Mouse (Mus musculus): Measurements from ENCODE around the gene Fmo2.
A peak's percentile ranks its signal among the peaks of the same experiment; 100 is the strongest.

Fmo2 gene

DNA sequence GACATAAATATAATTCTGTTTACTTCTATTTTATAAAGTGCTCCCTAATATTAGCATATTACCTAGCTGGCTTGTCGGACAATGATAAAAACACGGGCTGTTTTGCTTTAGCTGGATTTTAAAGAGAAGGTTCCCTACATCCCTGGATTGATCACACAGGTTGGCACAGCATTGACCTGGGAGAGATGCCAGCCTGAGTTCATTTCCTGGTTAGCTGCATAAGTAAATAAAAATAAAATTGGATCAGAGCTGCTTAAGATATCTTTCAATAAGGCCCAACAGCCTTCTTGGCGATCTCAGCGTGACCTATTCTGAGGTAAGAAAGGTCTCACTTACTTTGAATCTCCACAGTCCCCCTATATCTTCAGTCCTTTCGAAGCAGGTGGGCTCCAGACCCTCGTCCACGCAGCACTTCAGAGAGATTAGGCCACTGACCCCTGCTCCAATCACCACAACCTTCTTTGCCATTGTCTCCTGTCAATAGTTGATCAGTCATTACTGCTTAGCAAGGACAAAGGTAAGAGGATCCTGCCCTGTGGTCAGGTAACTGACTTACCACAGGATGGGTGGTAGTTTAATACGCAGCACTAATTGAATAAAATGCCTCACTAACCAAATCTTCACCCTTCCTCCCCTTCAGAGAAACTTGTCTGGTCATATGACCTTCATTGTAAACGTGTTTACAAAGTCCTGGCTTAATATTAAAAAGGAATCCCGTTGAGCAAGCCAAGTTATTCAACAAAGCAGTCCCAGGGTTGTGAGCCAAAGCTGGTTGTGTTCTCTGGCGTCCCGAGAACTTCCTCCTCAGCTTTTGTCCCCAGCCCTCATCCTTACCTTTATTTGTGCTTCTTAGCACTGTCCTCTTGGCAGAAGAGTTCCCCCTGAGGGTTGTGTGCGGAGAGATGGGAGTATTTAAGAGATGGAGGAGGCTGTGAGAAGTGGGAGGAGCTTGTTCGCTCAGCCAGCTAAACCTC lies at the start of gene Fmo2:
Fmo2 (minus strand) TSS at position 889 of the 974 bp plus-strand sequence.
- DNase-seq: peak; percentile 61

DNA sequence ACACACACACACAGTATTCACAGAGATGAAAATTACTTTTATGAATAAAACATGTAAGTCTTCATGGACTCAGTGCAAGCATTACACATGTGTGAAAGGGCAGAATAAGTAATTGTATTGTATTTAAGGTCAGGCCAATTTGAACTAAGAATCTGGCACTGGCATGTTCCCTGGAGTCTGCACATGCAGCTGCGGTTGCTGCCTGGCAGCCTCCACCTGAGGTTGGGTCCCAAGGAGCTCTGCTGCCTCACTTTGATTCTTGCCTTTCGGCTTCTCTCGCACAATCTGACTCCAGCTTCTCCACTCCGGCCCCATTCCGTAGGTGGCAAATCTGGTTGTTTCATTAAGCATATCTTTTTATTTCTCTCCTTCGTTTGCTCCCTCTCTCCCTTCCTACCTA lies 49.4 kb upstream of the Fmo2 start:
- no peak for DNase-seq

DNA sequence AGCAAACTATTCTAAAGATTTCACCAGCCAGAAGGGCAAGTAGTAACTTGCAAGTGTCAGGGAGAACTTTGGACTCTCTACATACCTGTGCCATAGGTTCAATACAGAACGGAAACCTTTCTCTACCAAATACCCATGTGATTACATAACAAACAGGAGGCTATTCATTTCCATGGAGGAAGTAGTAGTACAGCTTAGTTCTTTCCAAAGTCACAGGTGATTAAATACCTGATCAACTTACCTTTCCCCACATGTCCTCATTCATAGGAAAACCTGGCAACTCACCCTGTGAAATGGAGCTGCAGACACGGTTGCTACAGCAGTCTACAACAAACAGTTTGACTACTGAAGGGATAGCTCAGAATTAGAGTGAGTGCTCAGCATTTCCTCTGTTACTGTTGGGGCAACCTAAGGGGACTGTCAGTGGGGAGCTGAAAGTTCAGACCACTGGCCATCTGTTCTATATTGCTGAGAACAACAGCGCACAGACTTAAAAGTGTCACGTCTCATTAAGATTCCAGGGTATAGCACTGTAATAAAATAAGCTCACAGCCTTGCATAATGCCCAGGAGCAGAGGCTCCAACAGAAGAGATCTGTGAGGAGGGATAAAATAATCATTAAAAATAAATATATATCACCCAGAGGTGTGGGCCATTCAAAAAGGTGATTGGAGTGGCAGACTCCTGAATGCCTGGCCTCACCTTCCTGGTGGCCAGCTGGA lies 48.5 kb upstream of the Fmo2 start:
- no peak for DNase-seq

DNA sequence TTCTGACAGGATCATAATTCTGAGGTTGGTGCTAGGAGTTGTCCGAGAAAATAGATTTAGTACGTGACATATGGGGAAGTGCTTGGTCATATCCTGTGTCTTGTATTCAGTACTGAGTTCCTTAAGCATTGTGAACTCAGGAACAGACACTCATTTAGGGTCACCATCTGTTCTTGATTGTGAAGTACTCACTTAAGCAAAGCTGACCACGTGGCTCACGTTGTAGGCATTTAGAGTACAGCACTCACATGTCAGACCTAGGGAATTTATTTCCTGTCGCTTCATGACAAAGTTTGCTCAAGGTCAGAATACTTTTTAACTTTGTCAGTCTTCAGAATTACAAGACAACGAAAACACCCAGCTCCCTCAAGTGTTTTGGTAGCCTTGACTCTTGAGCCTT lies 45.2 kb upstream of the Fmo2 start:
- DNase-seq: no peak

DNA sequence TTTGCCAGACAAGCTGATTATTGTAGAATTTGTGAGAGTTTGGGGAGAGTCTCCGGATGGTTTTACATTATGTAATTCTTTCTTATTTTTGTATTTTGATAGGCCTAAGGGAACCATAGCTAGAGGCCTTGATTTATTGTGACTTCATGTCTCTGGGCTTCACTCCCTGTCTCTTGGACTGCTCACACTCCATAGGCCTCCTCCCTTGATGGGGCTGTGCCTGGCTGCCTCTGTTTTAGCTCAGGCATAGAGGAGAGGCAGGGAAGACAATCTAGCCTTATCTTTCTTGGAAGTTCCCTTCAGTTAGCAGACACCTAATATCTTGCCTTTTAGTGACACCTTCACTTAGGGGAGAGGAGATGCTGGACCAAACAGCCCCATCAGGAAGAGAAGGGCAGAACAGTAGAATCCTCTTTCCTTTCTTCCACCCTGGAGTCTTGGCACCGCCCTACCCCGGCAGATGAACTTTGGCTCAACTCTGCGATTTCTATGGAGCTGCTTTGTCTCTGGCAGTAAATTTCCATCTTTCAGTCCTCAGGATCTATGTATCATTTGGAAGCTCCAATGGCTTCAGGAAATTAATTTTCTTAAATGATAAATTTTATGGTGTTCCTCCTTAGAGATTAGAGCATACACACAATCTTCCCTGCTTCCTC lies 40.3 kb upstream of the Fmo2 start:
- DNase-seq: peak; percentile 68

DNA sequence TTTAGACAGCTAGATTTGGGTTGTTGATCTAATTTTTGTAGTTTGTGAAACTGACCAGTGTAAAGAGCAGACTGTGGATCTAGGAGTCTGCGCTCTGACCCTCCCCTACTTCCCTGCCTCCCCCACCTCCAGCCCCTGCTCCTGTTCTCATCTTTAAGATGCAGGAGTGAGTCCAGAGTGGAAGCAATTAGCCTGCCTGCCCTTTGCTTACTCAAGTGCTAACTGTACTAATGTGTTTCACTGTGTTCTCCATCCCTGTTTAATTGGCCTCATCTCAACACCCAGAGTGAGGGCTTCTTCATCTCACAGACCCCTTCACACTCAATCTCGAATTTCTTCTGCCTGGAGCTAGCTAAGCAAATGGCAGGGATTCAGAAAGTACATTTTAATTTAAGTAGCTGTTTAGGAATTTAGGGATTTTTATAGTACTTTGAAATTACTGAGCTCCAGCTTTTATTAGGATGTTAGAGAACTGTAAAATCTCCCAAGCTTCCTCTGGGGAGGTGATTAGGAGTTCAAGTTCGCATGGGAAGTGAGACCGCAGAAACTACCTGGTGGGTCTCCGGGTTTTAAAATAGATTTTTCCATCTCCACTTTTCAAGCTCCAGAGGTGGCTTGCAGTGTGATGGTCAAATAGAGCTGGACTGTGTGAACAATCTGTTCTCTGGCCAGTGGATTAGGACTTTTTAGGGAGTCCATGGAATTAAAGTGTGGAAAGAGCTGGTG lies 39.6 kb upstream of the Fmo2 start:
- DNase-seq: no peak

DNA sequence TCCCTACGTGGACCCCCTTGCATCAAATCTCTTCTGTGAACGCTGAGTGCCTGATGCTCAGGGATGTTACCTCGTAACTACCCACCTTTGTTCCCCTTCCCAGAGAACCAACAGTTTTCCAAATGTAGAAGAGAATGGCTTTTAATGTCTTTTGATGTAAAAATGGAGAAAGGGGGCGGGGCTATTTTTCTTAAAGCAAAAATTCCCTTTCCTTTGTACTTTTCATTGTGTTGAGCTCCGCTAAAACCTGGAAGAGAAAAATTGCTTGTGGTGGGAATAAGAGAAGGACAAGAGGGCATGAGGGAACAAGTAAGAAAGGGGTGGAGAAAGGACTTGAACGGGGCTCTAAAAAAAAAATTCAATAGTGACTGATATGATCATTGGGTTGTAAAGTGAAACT lies 38.9 kb upstream of the Fmo2 start, which contains the start of gene Fmo6:
Fmo6 (minus strand) TSS at position 101 of the 400 bp plus-strand sequence.
- DNase-seq: no peak

DNA sequence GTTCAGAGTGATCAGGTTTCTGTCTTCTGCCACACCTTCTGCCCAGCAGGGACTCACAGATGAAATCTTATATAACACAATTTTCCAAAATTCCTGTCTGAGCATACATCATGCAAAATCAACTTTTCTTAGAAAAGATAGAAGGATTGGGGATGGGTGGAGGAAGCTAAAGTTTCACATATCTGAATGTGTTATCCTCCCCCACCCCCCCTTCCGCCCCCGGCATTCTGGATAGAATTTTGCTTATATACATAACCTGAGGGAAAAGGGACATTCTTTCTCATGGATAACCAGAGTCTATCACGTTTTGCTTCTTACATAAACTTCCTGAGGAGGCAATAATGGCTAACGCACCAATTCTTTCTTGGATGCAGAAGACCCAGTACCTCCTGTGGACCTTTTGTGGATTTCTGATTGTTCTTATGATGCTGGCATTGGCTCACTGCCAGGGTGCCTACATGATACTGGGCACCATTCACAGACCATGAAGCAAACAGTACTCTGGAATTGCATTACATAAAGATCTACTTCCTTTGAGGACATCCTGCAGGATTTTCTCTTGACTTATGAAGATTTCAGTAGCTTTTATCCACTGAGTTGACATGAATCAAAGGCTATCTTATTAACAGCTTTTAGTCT lies 36.0 kb upstream of the Fmo2 start:
- no peak for DNase-seq

DNA sequence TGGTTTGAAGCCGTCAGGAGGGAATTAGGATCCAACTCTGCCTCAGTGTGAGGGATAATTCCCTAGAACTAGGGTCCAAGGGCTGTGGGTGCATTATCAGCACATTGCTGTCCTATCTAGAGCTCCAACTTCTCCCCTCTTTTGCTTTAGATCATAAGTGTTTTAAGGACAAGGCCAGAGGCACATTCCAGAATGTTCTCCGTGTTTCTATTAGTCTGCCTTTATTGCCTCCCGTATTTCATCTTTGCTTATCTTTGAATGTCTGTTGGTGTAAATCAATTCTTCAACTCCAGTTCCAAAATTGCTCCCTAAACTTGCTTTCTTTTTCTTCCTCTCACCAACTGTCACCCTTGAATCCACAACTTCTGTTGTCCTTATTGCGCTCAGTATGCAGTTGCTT lies 33.9 kb upstream of the Fmo2 start:
- DNase-seq: peak; percentile 22

DNA sequence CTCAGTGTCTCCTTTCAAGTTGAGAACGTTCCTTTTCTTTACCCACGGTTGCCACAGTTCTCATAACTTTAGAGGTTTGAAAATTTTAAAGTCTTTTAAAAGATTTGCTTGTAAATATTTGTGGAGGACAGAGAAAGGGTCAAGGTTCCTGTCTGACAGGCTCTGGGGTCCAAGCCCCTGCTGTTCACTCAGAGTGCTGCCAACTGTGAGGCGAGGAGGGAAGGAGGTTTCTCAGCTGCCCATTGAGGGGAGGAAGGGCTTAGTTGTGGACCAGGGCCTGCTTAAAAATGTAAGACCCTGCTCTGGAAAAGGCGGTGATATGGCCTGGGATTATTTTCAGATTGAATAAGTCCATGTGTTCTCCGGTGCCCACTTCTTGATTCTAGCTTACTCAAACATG lies 33.4 kb upstream of the Fmo2 start:
- DNase-seq: no peak

DNA sequence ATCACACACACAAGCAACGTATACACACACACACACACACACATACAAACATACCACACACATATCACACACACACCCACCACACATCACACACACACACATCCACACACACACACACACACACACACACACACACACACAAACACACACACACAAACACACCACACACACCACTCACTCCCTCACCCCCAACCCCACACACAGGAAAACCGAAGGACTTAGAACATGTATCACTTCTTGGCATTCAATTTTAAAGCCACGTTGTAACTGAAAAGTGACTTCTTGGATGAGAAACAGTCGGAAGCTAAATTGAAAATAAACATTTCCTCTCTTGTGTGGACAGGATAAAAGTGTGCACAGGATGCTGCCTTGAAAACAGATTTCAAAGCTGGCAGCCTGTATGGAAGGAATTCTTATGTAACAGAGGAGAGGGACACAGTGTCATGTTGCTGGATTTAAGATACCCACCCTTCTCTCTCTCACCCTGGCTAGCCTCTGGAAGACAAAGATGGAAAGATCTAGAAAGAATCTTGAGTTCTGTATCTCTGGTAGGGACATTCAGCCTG lies 32.9 kb upstream of the Fmo2 start:
- DNase-seq: peak; percentile 31

DNA sequence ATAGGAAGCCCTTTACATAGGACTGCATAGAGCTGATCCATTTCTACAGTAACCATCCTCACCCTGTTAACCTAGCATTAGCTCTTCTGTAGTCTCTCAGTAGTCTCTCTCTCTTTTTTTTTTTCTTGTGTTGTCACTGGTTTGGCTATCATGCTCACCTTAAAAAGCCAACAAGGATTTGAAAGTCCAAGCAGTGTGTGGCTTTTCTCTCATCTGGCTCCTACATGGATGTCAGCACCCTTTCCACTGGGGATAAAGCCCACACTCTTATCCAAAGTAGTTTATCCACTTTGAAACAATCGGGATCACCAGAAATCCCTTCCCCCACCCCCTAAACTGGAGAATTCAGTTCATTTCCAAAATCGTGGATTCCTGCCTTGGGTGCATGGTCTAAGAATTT lies 32.1 kb upstream of the Fmo2 start:
- DNase-seq: no peak

DNA sequence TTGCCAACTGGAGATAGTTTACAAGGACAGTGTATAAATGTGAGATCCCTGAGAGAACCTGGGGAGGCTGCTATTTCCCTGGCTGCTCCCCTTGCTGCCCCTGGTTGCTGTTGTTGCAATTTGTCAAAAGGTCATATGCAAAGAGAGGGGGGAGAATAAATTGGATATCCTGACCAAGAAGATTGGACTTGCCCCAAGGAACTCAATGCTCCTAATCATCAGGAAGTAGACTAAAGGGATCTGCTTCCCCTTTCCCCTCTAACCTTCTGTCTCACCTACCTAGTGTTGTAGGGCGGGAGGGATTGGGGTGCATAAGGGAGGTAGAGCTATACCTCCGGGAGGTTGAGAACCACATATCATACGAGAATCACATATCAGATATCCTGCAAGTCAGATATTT lies 30.6 kb upstream of the Fmo2 start:
- no peak for DNase-seq

DNA sequence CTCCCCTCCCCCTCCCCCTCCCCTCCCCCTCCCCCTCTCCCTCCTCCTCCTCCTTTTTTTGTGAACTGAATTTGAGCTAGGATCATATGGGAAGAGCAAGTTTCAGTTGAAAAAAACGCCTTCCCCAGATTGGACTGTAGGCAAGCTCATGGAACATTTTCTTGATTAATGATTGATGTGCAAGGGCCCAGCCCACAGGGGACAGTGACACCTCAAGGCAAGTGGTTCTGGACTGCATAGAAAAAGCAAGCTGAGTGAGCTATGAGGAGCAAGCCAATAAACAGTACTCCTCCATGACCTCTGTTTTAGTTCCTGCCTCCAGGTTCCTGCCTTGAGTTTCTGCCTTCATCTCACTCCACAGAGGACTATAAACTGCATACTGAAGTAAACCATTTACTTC lies 26.6 kb upstream of the Fmo2 start:
- no peak for DNase-seq

DNA sequence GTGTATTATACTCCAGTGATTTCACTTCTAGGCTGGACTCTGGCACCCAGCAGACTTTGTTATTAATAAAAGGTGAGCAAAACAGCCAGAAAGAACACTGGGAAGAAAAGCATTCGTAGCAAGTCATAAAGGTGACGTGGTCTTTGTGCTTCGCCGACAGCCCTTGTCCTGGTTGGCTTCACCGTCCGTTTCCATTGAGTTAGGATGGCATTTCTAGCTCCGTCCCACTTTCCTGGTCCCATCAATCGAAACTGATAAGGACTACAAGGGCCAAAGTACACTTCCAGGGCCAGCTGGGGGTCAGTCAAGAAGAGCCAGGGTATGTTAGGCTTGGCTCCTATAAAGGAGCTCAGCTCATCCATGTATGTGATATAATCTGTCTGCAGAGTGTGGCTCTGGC lies 18.1 kb upstream of the Fmo2 start:
- DNase-seq: no peak

DNA sequence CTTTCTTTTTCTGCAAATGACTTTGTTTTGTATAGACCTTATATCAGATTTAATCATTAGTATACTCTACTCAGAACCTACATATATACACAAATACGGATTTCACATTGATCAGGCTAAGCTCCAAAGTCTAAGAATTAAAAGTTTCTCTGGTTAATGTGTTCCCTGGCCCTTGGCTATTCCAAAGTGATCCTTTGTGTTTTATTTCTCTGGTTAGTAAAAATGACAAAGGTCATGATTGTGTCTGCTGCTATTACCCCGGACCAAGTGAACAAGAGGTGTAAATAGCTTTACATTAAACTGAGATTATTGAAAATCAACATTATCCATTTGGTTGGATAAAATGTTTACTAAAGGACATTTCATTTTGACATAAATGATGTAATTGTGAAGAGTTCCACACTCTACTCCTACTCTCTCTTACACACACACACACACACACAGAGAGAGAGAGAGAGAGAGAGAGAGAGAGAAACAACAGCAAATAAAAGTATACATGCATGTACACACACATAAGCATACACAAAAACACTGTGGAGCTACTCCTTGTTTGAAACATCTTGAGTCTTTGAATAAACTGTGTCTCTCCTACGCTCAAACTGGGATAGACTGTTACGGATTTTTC lies 16.5 kb upstream of the Fmo2 start:
- DNase-seq: no peak

DNA sequence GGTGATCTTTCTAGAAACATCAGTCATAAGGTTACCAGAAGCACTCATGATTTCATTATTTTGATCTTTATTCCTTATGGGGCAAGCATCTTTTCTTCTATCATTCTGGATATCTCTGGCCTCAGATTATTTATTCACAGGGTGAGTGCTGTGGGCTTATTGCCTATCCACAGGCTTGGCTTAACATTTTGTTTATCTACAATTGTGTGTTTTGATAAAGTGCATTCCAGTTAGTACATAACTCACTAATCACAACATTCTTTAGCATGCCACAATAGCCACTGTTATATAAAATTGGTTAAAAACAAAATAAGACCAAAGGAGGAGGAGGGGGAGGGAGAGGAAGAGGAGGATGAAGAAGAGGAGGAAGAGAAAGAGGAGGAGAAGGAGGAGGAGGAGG lies 13.6 kb upstream of the Fmo2 start:
- DNase-seq: no peak

DNA sequence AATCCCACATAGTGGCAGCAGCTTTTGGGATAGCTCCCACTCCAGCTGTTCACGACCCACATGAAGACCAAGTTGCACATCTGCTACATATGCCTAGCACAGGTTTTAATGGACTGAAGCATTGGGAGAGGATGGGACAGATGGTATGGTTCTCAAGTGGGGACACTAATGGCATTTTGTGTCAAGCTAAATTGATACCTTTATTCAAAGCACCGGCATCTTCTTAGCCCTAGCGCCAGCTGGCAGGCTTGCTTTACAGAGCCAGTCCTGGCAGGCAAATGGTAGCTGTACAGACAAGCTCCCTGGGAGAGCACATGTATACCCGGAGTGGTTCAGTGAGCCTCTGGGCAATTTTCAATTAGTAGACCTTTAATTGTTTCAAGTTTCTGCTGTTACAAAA lies 3.4 kb upstream of the Fmo2 start:
- no peak for DNase-seq

DNA sequence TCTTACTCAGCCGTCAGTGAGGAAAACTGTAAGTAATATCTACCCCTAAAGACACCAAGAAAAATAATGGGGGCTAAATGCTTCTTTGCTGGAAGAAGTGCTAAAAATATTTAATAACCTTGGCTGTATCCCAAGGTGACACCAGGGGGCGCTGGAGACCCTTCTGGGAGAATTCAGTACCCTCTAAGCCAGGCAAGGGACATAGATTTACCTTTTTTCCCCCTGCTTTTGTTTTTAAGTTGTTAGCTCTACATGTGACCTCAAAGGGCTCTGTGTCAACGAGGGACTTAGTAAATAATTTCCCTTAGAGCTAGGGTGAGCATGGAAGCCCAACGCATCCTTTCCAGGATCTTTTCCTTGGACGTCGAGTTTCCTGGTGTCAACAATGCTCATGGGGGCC lies 2.6 kb downstream of the Fmo2 start:
- DNase-seq: peak; percentile 79

DNA sequence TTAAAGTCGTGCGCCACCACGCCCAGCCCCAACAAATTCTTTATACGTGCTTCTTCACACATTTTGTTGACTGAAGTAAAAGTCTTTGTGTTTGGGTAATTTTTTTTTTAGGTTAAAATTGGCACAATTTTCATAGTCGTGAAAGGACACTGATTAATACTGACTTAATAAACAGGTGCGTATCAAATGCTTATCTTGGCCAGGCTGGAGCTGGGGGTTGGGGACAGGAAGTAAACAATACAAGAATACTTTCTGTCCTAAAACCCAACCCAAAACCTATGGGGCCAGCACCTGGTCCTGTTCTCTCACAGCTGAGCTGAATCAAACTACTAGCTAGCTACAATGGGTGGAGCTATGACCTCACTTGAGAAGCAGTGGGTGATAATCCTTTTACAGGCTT lies 5.5 kb downstream of the Fmo2 start:
- DNase-seq: no peak

DNA sequence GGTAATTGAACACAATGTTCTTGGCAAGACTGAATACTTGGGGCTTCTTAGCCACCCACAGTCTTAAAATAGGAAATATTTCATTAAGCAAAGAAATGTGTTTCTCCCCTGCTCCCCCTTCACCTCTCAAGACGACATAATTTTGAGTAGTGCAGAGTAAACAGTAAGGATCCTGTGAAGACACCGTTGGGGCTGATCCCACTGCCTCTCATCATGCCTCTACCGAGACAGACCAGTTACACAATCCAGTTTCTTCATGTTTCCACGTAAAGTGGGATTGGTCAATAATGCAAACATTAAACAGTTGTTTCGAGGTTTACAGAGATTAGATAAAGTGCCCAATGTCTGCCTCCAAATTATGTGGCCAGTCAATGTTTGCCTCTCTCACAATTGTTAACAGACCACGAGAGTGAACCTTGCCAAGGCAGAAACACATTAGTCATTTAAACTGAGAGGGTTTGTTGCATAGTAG lies 6.5 kb downstream of the Fmo2 start:
- peak; percentile 50 for DNase-seq

Data from kidney, postnatal 14 days (tissue).